ENCODE assay signal across 8 mouse cellular contexts in genomic region chr13:105291816-105292215, GRCm38 (mm10). TPM values are rescaled to one million over a fixed set of nuclear protein-coding genes. Genes with fewer than 3 reads are reported as not detected.
DNase-seq lines count a peak whose midpoint lies in the region; ATAC-seq and TF ChIP-seq lines count a peak whose summit lies in the region.

No protein-coding gene starts in this region.

- H3K4me1 ChIP-seq in bone marrow macrophage, adult 2 months (ENCODE audit: control insufficient read depth, insufficient read depth, low read length) = peaks cover 24% of the 10 kb centered on the region
- H3K4me1 ChIP-seq in intestine, embryonic 15.5 days (replicated peaks) = peaks cover 7% of the 10 kb centered on the region
- peaks cover 27% of the 10 kb centered on the region for H3K4me1 ChIP-seq in midbrain, embryonic 15.5 days

- peak overlapping the region; percentile 24 for H3K4me2 ChIP-seq in intestine, embryonic 15.5 days (replicated peaks)
- H3K4me2 ChIP-seq in midbrain, embryonic 15.5 days = peak overlapping the region; percentile 79

- no peak for TF ChIP-seq POLR2A in bone marrow macrophage, adult 2 months (IDR thresholded peaks at IDR 0.05; ENCODE audit: borderline replicate concordance, low read depth, low read length)

- peak overlapping the region; percentile 32 for H3K4me3 ChIP-seq in bone marrow macrophage, adult 2 months (ENCODE audit: insufficient read depth, low read length)
- H3K4me3 ChIP-seq in intestine, embryonic 15.5 days (replicated peaks) = no peak overlapping the region
- H3K4me3 ChIP-seq in midbrain, embryonic 15.5 days = no peak overlapping the region

- H3K9ac ChIP-seq in intestine, embryonic 15.5 days = no peak overlapping the region
- no peak overlapping the region for H3K9ac ChIP-seq in midbrain, embryonic 15.5 days

- no peaks in the 10 kb centered on the region for H3K27me3 ChIP-seq in intestine, embryonic 15.5 days (replicated peaks)
- H3K27me3 ChIP-seq in midbrain, embryonic 15.5 days (replicated peaks) = no peaks in the 10 kb centered on the region

- H3K27ac ChIP-seq in bone marrow macrophage, adult 2 months (ENCODE audit: insufficient read depth, low read depth, low read length) = peak overlapping the region; percentile 14; the same call in 1 of the 2 replicates
- no peak overlapping the region for H3K27ac ChIP-seq in intestine, embryonic 15.5 days
- peak overlapping the region; percentile 63 for H3K27ac ChIP-seq in midbrain, embryonic 15.5 days

- ATAC-seq in intestine, embryonic 15.5 days = peak; percentile 37
- peak; percentile 28 for ATAC-seq in midbrain, embryonic 15.5 days (replicated peaks)

- no peak for TF ChIP-seq CTCF in bone marrow macrophage, adult 2 months (IDR thresholded peaks at IDR 0.05; ENCODE audit: low read depth, low read length)

- H3K9me3 ChIP-seq in intestine, embryonic 15.5 days = no peaks in the 10 kb centered on the region
- no peaks in the 10 kb centered on the region for H3K9me3 ChIP-seq in midbrain, embryonic 15.5 days

- intact Hi-C loops in heart, postnatal 25 days (cut with DNase I) = no loop called here
- intact Hi-C loops in left cerebral cortex, postnatal 14 days (cut with DNase I) = no loop called here

- DNase-seq in heart, adult 11 months = peak; percentile 95
- DNase-seq in heart, postnatal 25 days (ENCODE audit: low spot score) = no peak
- peak; percentile 61 to 69 for DNase-seq in frontal cortex, postnatal 10 days (ENCODE audit: low spot score in 2 of 2)
- peak; percentile 79 to 80 for DNase-seq in left cerebral cortex, postnatal 14 days (ENCODE audit: low spot score in 2 of 2)
- peak; percentile 12 for DNase-seq in thymus, postnatal 4 days

- WGBS in intestine, embryonic 15.5 days = 27% methylated on average over 4 of the region's 4 CpGs
- 24% methylated on average over 4 of the region's 4 CpGs for WGBS in midbrain, embryonic 15.5 days

- no peaks in the 10 kb centered on the region for H3K36me3 ChIP-seq in intestine, embryonic 15.5 days
- no peaks in the 10 kb centered on the region for H3K36me3 ChIP-seq in midbrain, embryonic 15.5 days (replicated peaks)

RNA-seq across cellular contexts. Expression of gene Rnf180, which starts 2.8 kb away (rescaled TPM):
- under 1 TPM; 0.61 to 0.81 TPM for total RNA-seq in heart, postnatal 25 days (2021)
- polyA plus RNA-seq in bone marrow macrophage, adult 2 months (2012; ENCODE audit: insufficient read depth, insufficient read length, missing spikeins) = 29.3 and 33.3 TPM in 2 replicates
- 2.7 and 3.0 TPM in 2 replicates for polyA plus RNA-seq in intestine, embryonic 15.5 days (2015; fragmentation: Nextera tagmentation; extraction: Ambion mirVana)
- total RNA-seq in left cerebral cortex, postnatal 14 days (2021) = 10 to 100 TPM; 20.2 to 20.9 TPM
- 34.3 and 35.6 TPM in 2 replicates for polyA plus RNA-seq in midbrain, embryonic 15.5 days (2015; fragmentation: Nextera tagmentation; extraction: Ambion mirVana)
